Mouse (Mus musculus): ENCODE measurements around the gene Kel. TPM values are rescaled to one million over a fixed set of nuclear protein-coding genes. Genes with fewer than 3 reads are reported as not detected.

The Kel gene
- polyA plus RNA-seq, 1 experiment from 2014 or later: 1.1 TPM

DNA sequence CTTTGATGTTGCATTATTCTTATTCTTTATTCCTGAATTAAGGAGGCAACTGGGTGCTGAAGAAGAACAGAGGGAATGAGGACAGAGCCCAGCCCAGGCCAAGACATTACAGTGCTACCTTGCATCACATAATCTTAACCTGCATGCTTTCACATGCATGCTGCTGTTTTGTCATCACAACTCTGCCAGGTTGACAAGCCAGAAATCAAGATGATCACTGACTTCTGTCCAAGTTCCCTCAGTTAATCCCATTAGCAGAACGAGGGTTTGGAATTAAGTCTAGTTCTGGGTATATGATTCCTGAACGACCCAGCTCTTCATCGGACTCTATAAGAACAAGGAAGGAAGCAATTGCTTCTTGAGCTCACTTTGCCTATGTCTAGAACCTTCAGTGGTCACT is 57.9 kb downstream of the Kel start:
- no peaks in the 10 kb centered on the region for H3K9me3 ChIP-seq (ENCODE audit: control insufficient read depth, low read length)
- H3K27ac ChIP-seq (replicated peaks in 1 of 2; ENCODE audit: control insufficient read depth in 1 of 2, insufficient read depth in 1 of 2, low read depth in 2 of 2, low read length in 2 of 2): no peak overlapping the region
- ATAC-seq (ENCODE audit: insufficient number of reproducible peaks, insufficient read depth, low FRiP score, low read depth): no peak
- WGBS: 69% methylated on average over 3 of the region's 3 CpGs
- no peaks in the 10 kb centered on the region for H3K27me3 ChIP-seq (ENCODE audit: control insufficient read depth, insufficient read depth, low read length)
- no peaks in the 10 kb centered on the region for H3K36me3 ChIP-seq (ENCODE audit: control insufficient read depth, insufficient read depth, low read length)
- no peak overlapping the region for H3K9ac ChIP-seq (ENCODE audit: low read length)
- no peaks in the 10 kb centered on the region for H3K4me1 ChIP-seq (ENCODE audit: control insufficient read depth in 2 of 2, insufficient read depth in 2 of 2, low read length in 2 of 2)
- H3K4me2 ChIP-seq (ENCODE audit: low read length): no peak overlapping the region
- H3K4me3 ChIP-seq (ENCODE audit: control insufficient read depth in 1 of 2, insufficient read depth in 1 of 2, low read depth in 1 of 2, low read length in 2 of 2): no peak overlapping the region

DNA sequence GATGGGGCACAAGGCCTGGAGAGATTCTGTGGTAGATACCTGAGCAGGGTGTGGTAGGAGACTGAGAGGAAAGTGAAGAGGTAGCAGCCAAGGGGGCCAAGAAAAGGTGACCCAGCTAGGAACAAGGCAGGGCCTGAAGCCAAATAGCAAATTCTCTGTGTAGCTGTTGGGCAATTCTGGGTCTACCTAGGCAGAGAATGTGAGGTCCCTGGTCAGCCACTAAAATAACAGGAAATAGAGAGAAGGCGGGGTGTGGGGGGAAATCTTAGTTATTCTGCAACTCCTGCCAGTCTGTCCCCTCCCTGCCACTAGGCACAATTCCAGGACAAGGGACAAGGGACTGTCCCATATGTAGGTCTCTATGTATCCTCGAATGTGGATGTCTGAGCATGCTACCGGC is 60.9 kb downstream of the Kel start:
- no peak overlapping the region for H3K9ac ChIP-seq (ENCODE audit: low read length)
- no peaks in the 10 kb centered on the region for H3K27me3 ChIP-seq (ENCODE audit: control insufficient read depth, insufficient read depth, low read length)
- H3K36me3 ChIP-seq (ENCODE audit: control insufficient read depth, insufficient read depth, low read length): no peaks in the 10 kb centered on the region
- H3K4me2 ChIP-seq (ENCODE audit: low read length): no peak overlapping the region
- 78% methylated on average over 3 of the region's 3 CpGs for WGBS
- no peaks in the 10 kb centered on the region for H3K9me3 ChIP-seq (ENCODE audit: control insufficient read depth, low read length)
- H3K4me1 ChIP-seq (ENCODE audit: control insufficient read depth in 2 of 2, insufficient read depth in 2 of 2, low read length in 2 of 2): no peaks in the 10 kb centered on the region
- H3K27ac ChIP-seq (replicated peaks in 1 of 2; ENCODE audit: control insufficient read depth in 1 of 2, insufficient read depth in 1 of 2, low read depth in 2 of 2, low read length in 2 of 2): no peak overlapping the region
- no peak for ATAC-seq (ENCODE audit: insufficient number of reproducible peaks, insufficient read depth, low FRiP score, low read depth)
- no peak overlapping the region for H3K4me3 ChIP-seq (ENCODE audit: control insufficient read depth in 1 of 2, insufficient read depth in 1 of 2, low read depth in 1 of 2, low read length in 2 of 2)

DNA sequence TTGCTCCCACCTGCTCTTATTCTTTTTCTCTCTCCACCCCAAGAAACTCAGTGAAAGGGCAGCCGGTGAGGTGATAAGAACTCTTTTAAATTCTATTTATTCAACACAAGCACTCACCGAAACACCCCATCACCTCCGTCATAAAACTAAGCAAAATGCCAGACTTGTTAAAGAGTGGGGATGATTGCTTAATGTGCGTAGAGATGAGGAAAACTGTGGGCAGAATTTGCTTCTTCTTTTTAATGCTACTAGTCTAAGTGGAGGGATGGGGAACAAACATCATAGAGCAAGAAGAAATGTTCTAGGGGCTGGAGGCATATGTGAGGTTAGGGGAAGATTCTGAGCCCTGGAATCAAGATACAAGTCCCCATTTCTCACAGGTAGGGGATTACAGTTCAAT is 61.4 kb downstream of the Kel start:
- Histone ChIP-seq H3K4me3 (ENCODE audit: control insufficient read depth in 1 of 2, insufficient read depth in 1 of 2, low read depth in 1 of 2, low read length in 2 of 2) (no peak overlapping the region), H3K27me3 (ENCODE audit: control insufficient read depth, insufficient read depth, low read length) (no peaks in the 10 kb centered on the region), H3K27ac (replicated peaks in 1 of 2; ENCODE audit: control insufficient read depth in 1 of 2, insufficient read depth in 1 of 2, low read depth in 2 of 2, low read length in 2 of 2) (no peak overlapping the region), H3K4me2 (ENCODE audit: low read length) (no peak overlapping the region), H3K36me3 (ENCODE audit: control insufficient read depth, insufficient read depth, low read length) (no peaks in the 10 kb centered on the region), H3K9ac (ENCODE audit: low read length) (no peak overlapping the region), H3K4me1 (ENCODE audit: control insufficient read depth in 2 of 2, insufficient read depth in 2 of 2, low read length in 2 of 2) (no peaks in the 10 kb centered on the region), H3K9me3 (ENCODE audit: control insufficient read depth, low read length) (no peaks in the 10 kb centered on the region)
- no peak for ATAC-seq (ENCODE audit: insufficient number of reproducible peaks, insufficient read depth, low FRiP score, low read depth)
- WGBS: 80% methylated on average over 4 of the region's 4 CpGs

DNA sequence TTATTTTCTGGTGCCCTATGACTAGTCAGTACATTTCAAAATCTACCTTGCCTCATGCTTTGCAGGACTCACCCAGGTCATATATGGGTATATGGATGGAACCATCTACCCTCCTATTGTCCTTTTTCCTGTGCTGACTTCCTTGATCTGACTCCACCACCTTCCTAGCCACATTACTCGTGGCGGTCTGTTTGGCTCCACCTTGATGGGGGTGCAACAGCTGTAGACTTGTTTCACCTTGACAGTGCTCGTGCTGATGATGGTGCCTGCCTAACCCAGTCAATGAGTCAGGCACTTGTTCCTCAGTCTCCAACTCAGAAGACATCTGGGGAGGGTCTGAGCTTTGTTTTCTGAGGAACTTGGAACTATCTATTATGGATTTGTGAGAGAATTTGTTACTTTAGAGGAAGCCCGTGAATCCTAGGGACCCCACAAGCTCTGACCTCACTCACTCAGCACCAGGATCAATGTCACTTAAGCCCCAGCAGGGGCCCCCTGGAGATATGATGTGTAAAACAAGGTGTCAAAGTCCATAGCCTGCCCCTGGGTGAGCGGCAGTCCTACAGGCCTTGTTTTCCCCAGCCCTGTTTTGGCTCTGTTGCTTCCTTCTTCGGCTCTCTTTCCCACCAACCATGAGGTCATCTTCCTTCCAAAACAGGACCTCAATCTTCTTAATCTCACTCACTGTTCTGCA is 62.8 kb downstream of the Kel start:
- no peaks in the 10 kb centered on the region for H3K9me3 ChIP-seq (ENCODE audit: control insufficient read depth, low read length)
- H3K9ac ChIP-seq (ENCODE audit: low read length): no peak overlapping the region
- no peak for ATAC-seq (ENCODE audit: insufficient number of reproducible peaks, insufficient read depth, low FRiP score, low read depth)
- H3K27me3 ChIP-seq (ENCODE audit: control insufficient read depth, insufficient read depth, low read length): no peaks in the 10 kb centered on the region
- H3K4me3 ChIP-seq (ENCODE audit: control insufficient read depth in 1 of 2, insufficient read depth in 1 of 2, low read depth in 1 of 2, low read length in 2 of 2): no peak overlapping the region
- no peak overlapping the region for H3K27ac ChIP-seq (replicated peaks in 1 of 2; ENCODE audit: control insufficient read depth in 1 of 2, insufficient read depth in 1 of 2, low read depth in 2 of 2, low read length in 2 of 2)
- WGBS: 41% methylated on average over 6 of the region's 6 CpGs
- H3K4me2 ChIP-seq (ENCODE audit: low read length): no peak overlapping the region
- H3K36me3 ChIP-seq (ENCODE audit: control insufficient read depth, insufficient read depth, low read length): no peaks in the 10 kb centered on the region
- H3K4me1 ChIP-seq (ENCODE audit: control insufficient read depth in 2 of 2, insufficient read depth in 2 of 2, low read length in 2 of 2): no peaks in the 10 kb centered on the region

DNA sequence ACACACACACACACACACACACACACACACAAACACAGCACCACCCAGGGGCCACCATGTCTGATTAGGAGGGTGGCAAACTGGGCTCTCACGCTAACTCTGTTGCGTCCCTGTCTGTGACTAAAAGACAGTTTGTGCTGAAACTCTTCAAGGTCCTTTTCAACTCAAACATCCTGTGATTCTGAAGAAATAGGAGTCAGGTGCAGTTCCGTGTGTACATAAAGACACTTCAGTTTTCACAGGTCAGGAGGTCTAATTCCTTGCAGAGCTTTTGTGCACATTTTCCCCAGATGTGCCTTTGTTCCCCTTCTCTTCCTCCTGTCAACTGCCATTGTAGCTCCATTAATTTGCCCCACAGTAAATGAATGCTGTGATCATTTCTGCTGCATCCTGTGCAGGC is 63.7 kb downstream of the Kel start:
- no peak overlapping the region for H3K27ac ChIP-seq (replicated peaks in 1 of 2; ENCODE audit: control insufficient read depth in 1 of 2, insufficient read depth in 1 of 2, low read depth in 2 of 2, low read length in 2 of 2)
- H3K9me3 ChIP-seq (ENCODE audit: control insufficient read depth, low read length): no peaks in the 10 kb centered on the region
- 84% methylated on average over 3 of the region's 3 CpGs for WGBS
- H3K27me3 ChIP-seq (ENCODE audit: control insufficient read depth, insufficient read depth, low read length): no peaks in the 10 kb centered on the region
- no peaks in the 10 kb centered on the region for H3K4me1 ChIP-seq (ENCODE audit: control insufficient read depth in 2 of 2, insufficient read depth in 2 of 2, low read length in 2 of 2)
- H3K4me2 ChIP-seq (ENCODE audit: low read length): no peak overlapping the region
- H3K9ac ChIP-seq (ENCODE audit: low read length): no peak overlapping the region
- no peak overlapping the region for H3K4me3 ChIP-seq (ENCODE audit: control insufficient read depth in 1 of 2, insufficient read depth in 1 of 2, low read depth in 1 of 2, low read length in 2 of 2)
- ATAC-seq (ENCODE audit: insufficient number of reproducible peaks, insufficient read depth, low FRiP score, low read depth): no peak
- H3K36me3 ChIP-seq (ENCODE audit: control insufficient read depth, insufficient read depth, low read length): no peaks in the 10 kb centered on the region

DNA sequence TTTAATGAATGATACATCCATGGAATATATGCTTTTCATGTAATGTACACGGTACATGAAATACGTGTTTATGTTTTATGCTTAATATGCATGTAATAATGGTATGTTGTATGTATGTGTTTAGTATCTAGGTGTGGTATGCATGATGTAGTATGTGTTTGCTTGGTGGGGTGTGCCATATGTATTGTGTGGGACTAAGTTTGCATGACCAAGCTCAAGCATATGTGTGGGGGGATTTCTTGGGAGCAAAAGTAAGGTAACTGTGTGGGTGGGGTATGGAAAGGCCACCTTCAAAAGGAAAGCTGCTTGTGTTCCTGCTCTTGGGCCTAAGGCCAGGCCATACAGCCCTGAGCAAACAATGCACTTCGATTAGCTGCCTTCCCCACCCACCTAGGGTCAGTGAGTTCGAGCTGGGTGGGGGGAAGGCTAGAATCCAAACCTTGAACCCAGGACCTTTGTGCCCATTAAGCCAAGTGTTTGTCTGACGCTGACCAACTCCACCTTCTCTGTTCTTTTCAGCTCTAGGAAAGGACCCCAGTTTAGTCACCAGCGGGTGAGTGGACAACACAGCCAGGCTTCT is 66.1 kb downstream of the Kel start:
- Histone ChIP-seq H3K4me3 (ENCODE audit: control insufficient read depth in 1 of 2, insufficient read depth in 1 of 2, low read depth in 1 of 2, low read length in 2 of 2) (no peak overlapping the region), H3K27ac (replicated peaks in 1 of 2; ENCODE audit: control insufficient read depth in 1 of 2, insufficient read depth in 1 of 2, low read depth in 2 of 2, low read length in 2 of 2) (no peak overlapping the region), H3K4me2 (ENCODE audit: low read length) (no peak overlapping the region), H3K36me3 (ENCODE audit: control insufficient read depth, insufficient read depth, low read length) (no peaks in the 10 kb centered on the region), H3K4me1 (ENCODE audit: control insufficient read depth in 2 of 2, insufficient read depth in 2 of 2, low read length in 2 of 2) (no peaks in the 10 kb centered on the region), H3K9me3 (ENCODE audit: control insufficient read depth, low read length) (no peaks in the 10 kb centered on the region), H3K9ac (ENCODE audit: low read length) (no peak overlapping the region), H3K27me3 (ENCODE audit: control insufficient read depth, insufficient read depth, low read length) (no peaks in the 10 kb centered on the region)
- no peak for ATAC-seq (ENCODE audit: insufficient number of reproducible peaks, insufficient read depth, low FRiP score, low read depth)
- 68% methylated on average over 6 of the region's 6 CpGs for WGBS

DNA sequence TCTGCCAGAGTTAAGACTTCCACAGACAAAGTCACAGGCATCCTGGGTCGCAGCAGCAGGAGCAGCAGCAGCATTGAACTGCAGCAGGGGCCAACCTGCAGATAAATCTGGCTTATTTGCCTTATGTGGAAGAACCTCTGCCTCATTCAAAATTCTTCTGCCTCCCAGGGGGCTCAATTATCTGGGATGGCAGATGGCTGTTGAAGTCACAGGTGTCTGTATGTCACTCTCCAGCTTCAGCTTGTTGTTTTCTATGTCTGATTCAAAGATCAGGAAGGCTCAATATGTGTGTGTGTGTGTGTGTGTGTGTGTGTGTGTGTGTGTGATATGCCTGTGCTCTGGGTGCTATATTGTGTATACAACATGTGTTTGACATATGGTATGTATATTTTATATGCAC is 66.7 kb downstream of the Kel start:
- H3K27ac ChIP-seq (replicated peaks in 1 of 2; ENCODE audit: control insufficient read depth in 1 of 2, insufficient read depth in 1 of 2, low read depth in 2 of 2, low read length in 2 of 2): no peak overlapping the region
- H3K27me3 ChIP-seq (ENCODE audit: control insufficient read depth, insufficient read depth, low read length): no peaks in the 10 kb centered on the region
- no peak for ATAC-seq (ENCODE audit: insufficient number of reproducible peaks, insufficient read depth, low FRiP score, low read depth)
- no peaks in the 10 kb centered on the region for H3K36me3 ChIP-seq (ENCODE audit: control insufficient read depth, insufficient read depth, low read length)
- WGBS: 30% methylated on average over 1 of the region's 1 CpGs
- H3K4me2 ChIP-seq (ENCODE audit: low read length): no peak overlapping the region
- no peak overlapping the region for H3K9ac ChIP-seq (ENCODE audit: low read length)
- no peaks in the 10 kb centered on the region for H3K9me3 ChIP-seq (ENCODE audit: control insufficient read depth, low read length)
- H3K4me3 ChIP-seq (ENCODE audit: control insufficient read depth in 1 of 2, insufficient read depth in 1 of 2, low read depth in 1 of 2, low read length in 2 of 2): no peak overlapping the region
- no peaks in the 10 kb centered on the region for H3K4me1 ChIP-seq (ENCODE audit: control insufficient read depth in 2 of 2, insufficient read depth in 2 of 2, low read length in 2 of 2)

Data from heart, embryonic 14.5 days (tissue).